Comparison of ENCODE assay signal across 24 mouse cellular contexts in genomic region chr13:31929299-31929698, GRCm38 (mm10).
DNase-seq lines count a peak whose midpoint lies in the region; ATAC-seq and TF ChIP-seq lines count a peak whose summit lies in the region.
"Had no signal": no experiment of that assay in that cellular context is flagged by ENCODE, and none has a peak within 500 bp of the region (broad histone marks: within the 10 kb centered on the region; RNA-seq: fewer than 3 reads in every experiment).

No protein-coding gene starts in this region.

- ATAC-seq in lung, embryonic 14.5 days (ENCODE audit: insufficient read depth) = peak; percentile 17; the same call in 1 of the 2 replicates
- peak; percentile 74 for ATAC-seq in lung, postnatal 0 days
- ATAC-seq: forebrain, embryonic 14.5 days; forebrain, embryonic 16.5 days had no signal

- DNase-seq in lung, embryonic 14.5 days = peak; percentile 63
- no peak for DNase-seq in lung, postnatal 14 days
- peak; percentile 6 for DNase-seq in brain, embryonic 14.5 days (ENCODE audit: low read depth)
- peak; percentile 75 for DNase-seq in lung, postnatal 0 days (ENCODE audit: low spot score)
- peak; percentile 36 for DNase-seq in lung, postnatal 36 days
- no peak for DNase-seq in gastrocnemius, adult 2 months
- no peak for DNase-seq in left cerebral cortex, postnatal 10 days (ENCODE audit: extremely low spot score in 1 of 2, low spot score in 2 of 2)
- DNase-seq: adrenal gland, adult 8-10 months; adrenal gland, postnatal 14 days; adrenal gland, postnatal 36 days; cerebellum, adult 11 months; cerebellum, adult 18-20 months; cerebellum, adult 8-10 months; cerebellum, adult 9-11 months; cerebellum, postnatal 14 days; cerebellum, postnatal 36 days; embryo, embryonic 11 days had no signal

- H3K36me3 ChIP-seq in lung, embryonic 14.5 days (ENCODE audit: insufficient read depth) = no peaks in the 10 kb centered on the region
- no peaks in the 10 kb centered on the region for H3K36me3 ChIP-seq in lung, postnatal 0 days (ENCODE audit: insufficient read depth, low read length)
- H3K36me3 ChIP-seq: embryonic facial prominence, embryonic 13.5 days; embryonic facial prominence, embryonic 15.5 days; forebrain, embryonic 10.5 days; forebrain, embryonic 12.5 days had no signal

- intact Hi-C loops in gastrocnemius, adult 2 months (cut with DNase I) = no loop called here
- intact Hi-C loops in left cerebral cortex, postnatal 10 days (cut with DNase I) = no loop called here

- peak; percentile 54 for TF ChIP-seq EP300 in lung, postnatal 0 days (IDR thresholded peaks at IDR 0.05)

- peaks cover 14% of the 10 kb centered on the region for H3K27me3 ChIP-seq in lung, embryonic 14.5 days (ENCODE audit: insufficient read depth, low read length)
- H3K27me3 ChIP-seq in lung, postnatal 0 days (replicated peaks; ENCODE audit: insufficient read depth, low read length) = peaks cover 19% of the 10 kb centered on the region; the same call in 1 of the 2 replicates
- H3K27me3 ChIP-seq: embryonic facial prominence, embryonic 13.5 days; embryonic facial prominence, embryonic 15.5 days; forebrain, embryonic 12.5 days had no signal

- no peaks in the 10 kb centered on the region for H3K4me1 ChIP-seq in lung, embryonic 14.5 days (ENCODE audit: insufficient read depth)
- no peaks in the 10 kb centered on the region for H3K4me1 ChIP-seq in lung, postnatal 0 days (ENCODE audit: insufficient read depth, low read depth, low read length)
- H3K4me1 ChIP-seq: embryonic facial prominence, embryonic 13.5 days; embryonic facial prominence, embryonic 15.5 days; forebrain, embryonic 10.5 days; forebrain, embryonic 12.5 days had no signal

- no peak overlapping the region for H3K4me3 ChIP-seq in lung, embryonic 14.5 days (ENCODE audit: low read depth, low read length)
- H3K4me3 ChIP-seq in lung, postnatal 0 days (ENCODE audit: low read depth, low read length) = no peak overlapping the region
- no peak overlapping the region for H3K4me3 ChIP-seq in gastrocnemius, adult 2 months
- H3K4me3 ChIP-seq: embryonic facial prominence, embryonic 13.5 days; embryonic facial prominence, embryonic 15.5 days; erythroblast, embryonic 14.5 days; forebrain, embryonic 10.5 days; forebrain, embryonic 12.5 days had no signal

- 57% methylated on average over 1 of the region's 1 CpGs for WGBS in lung, embryonic 14.5 days
- 46% methylated on average over 1 of the region's 1 CpGs for WGBS in lung, postnatal 0 days

- TF ChIP-seq POLR2A in brain, embryonic 14.5 days (IDR thresholded peaks at IDR 0.05; ENCODE audit: borderline replicate concordance, extremely low read depth, insufficient read depth, insufficient read length, poor library complexity, severe bottlenecking) = no peak

- H3K4me2 ChIP-seq in lung, embryonic 14.5 days = no peak overlapping the region
- no peak overlapping the region for H3K4me2 ChIP-seq in lung, postnatal 0 days (replicated peaks; ENCODE audit: low read depth, low read length)
- H3K4me2 ChIP-seq: embryonic facial prominence, embryonic 13.5 days; embryonic facial prominence, embryonic 15.5 days; forebrain, embryonic 12.5 days had no signal

- no peak for TF ChIP-seq CTCF in lung, embryonic 14.5 days (IDR thresholded peaks at IDR 0.05; ENCODE audit: low read depth)
- TF ChIP-seq CTCF in brain, embryonic 14.5 days (IDR thresholded peaks at IDR 0.05; ENCODE audit: borderline replicate concordance, extremely low read depth, insufficient read depth, insufficient read length) = no peak
- no peak for TF ChIP-seq CTCF in lung, postnatal 0 days (IDR thresholded peaks at IDR 0.05)
- TF ChIP-seq CTCF in gastrocnemius, adult 2 months (IDR thresholded peaks at IDR 0.05) = no peak

- H3K9me3 ChIP-seq in lung, embryonic 14.5 days (ENCODE audit: low read depth, low read length) = no peaks in the 10 kb centered on the region
- no peaks in the 10 kb centered on the region for H3K9me3 ChIP-seq in lung, postnatal 0 days (ENCODE audit: low read length)
- H3K9me3 ChIP-seq: embryonic facial prominence, embryonic 13.5 days; embryonic facial prominence, embryonic 15.5 days; forebrain, embryonic 10.5 days; forebrain, embryonic 12.5 days had no signal

- H3K27ac ChIP-seq in lung, embryonic 14.5 days (ENCODE audit: low read depth) = no peak overlapping the region
- no peak overlapping the region for H3K27ac ChIP-seq in lung, postnatal 0 days (ENCODE audit: low read length)
- H3K27ac ChIP-seq in gastrocnemius, adult 2 months = no peak overlapping the region
- H3K27ac ChIP-seq: embryonic facial prominence, embryonic 13.5 days; embryonic facial prominence, embryonic 15.5 days; forebrain, embryonic 10.5 days; forebrain, embryonic 12.5 days had no signal

- no peak overlapping the region for H3K9ac ChIP-seq in lung, embryonic 14.5 days
- H3K9ac ChIP-seq in lung, postnatal 0 days (replicated peaks; ENCODE audit: low read depth) = no peak overlapping the region
- H3K9ac ChIP-seq: embryonic facial prominence, embryonic 13.5 days; embryonic facial prominence, embryonic 15.5 days; forebrain, embryonic 12.5 days had no signal

Comparison
In these comparisons a context has a peak if more than half of its experiments do, and no peak if none do; other contexts are left out.
1. DNase-seq: peak in lung, embryonic 14.5 days (single experiment), brain, embryonic 14.5 days (single experiment), lung, postnatal 0 days (single experiment) and lung, postnatal 36 days (single experiment); none in lung, postnatal 14 days (single experiment), gastrocnemius, adult 2 months (single experiment) and left cerebral cortex, postnatal 10 days (0 of 2).